Mouse (Mus musculus) kidney, adult 2 months (tissue): ENCODE data around the gene Rpia.

ENCODE experiments used
- CTCF ChIP-seq: fragments of 200-500 bp; conservative IDR thresholded peaks from 2 replicates; pipeline ENCODE4 v1.5.1; 2011; ENCODE audit warnings: low read depth, mild to moderate bottlenecking, control low read depth, low read length, moderate library complexity, mixed read lengths; ENCODE audit not compliant: insufficient read depth, insufficient read length
- POLR2A ChIP-seq: fragments of 200-500 bp; IDR thresholded peaks from one replicate; pipeline ENCODE4 v1.6.1; 2011; ENCODE audit warnings: low read depth, low read length, control low read depth

DNA sequence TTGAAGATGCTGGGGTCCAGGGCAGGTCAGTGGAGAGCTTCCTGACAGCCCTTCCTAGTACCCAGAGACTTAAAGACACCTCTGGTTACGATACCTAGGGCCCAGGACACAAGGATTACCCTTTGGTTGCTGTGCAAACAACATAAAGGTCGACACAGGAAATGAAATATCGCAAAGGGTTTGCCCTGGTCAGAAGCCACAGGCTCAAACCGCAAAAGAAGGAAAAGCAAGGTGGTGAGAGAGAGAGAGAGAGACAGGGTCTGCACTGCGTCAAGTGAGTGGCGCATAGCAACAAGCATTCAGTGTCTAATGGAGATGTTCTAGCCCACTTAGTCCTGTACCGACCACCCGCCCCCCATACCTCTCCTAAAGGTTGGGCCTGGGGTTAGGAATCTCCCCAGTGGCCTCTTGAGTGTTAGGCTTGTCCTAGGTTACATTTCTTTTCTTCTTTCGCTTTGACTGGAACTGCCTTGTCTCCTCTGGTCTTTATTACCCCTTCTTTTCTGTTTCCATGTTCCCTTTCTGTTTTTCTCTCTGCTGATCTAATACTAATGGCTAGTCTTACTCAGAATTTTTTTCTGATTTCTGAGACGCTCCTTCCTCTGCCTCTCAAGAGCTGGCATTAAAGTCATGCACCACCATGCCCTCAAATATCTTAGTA lies 39.3 kb upstream of the Rpia start:
- TF ChIP-seq CTCF (no peak), POLR2A (no peak)
